Mouse (Mus musculus) CH12.LX (cell line): ENCODE data around the gene Lbp. TPM values are rescaled to one million over a fixed set of nuclear protein-coding genes. Genes with fewer than 3 reads are reported as not detected.

Experiments
- DNase-seq: peaks from one replicate; pipeline ENCODE4 v3.0.0-alpha.2; 2013; ENCODE audit errors: extremely low read depth
- H3K27ac ChIP-seq: 2 replicates; pipeline ENCODE4 v1.5.1; 2012; ENCODE audit warnings: low read depth, mild to moderate bottlenecking, control low read depth, moderate library complexity; ENCODE audit not compliant: insufficient read depth
- H3K27me3 ChIP-seq: replicated peaks from 2 replicates; pipeline ENCODE3; 2012; ENCODE audit warnings: inconsistent platforms
- H3K36me3 ChIP-seq, 2 experiments: replicated peaks in 1 of 2; 2 replicates each; pipeline versions ENCODE3 to v1.6.1; 2012; ENCODE audit warnings: inconsistent platforms in 1 of 2, low read length in 1 of 2, mild to moderate bottlenecking in 1 of 2, mixed read lengths in 1 of 2, moderate library complexity in 1 of 2; ENCODE audit not compliant: control insufficient read depth in 1 of 2, insufficient read depth in 1 of 2
- H3K4me1 ChIP-seq, 2 experiments: 2 replicates each; pipeline ENCODE4 v1.6.1; 2012; ENCODE audit warnings: inconsistent platforms in 1 of 2, moderate library complexity in 1 of 2; ENCODE audit not compliant: insufficient read depth in 2 of 2, control insufficient read depth in 1 of 2
- H3K4me2 ChIP-seq: 2 replicates; pipeline ENCODE4 v1.6.1; 2012; ENCODE audit warnings: low read depth, mild to moderate bottlenecking, control low read depth; ENCODE audit not compliant: poor library complexity, insufficient read depth, severe bottlenecking
- H3K4me3 ChIP-seq, 3 experiments: fragments of 150-350 bp in 1 of 3; sonication (generic) in 1 of 3; replicated peaks in 1 of 3; 2 replicates each; pipeline versions ENCODE3 to v1.5.1; 2011 to 2012; ENCODE audit warnings: low read depth in 2 of 3, low read length in 2 of 3, mild to moderate bottlenecking in 2 of 3, moderate library complexity in 2 of 3, control low read depth in 1 of 3, improper control_type of control experiment in 1 of 3, inconsistent platforms in 1 of 3, mixed read lengths in 1 of 3; ENCODE audit not compliant: poor library complexity in 1 of 3
- H3K79me2 ChIP-seq: replicated peaks from 2 replicates; pipeline ENCODE4 v1.6.1; 2012; ENCODE audit warnings: mild to moderate bottlenecking, moderate library complexity; ENCODE audit not compliant: control insufficient read depth, poor library complexity, insufficient read depth, severe bottlenecking; ENCODE audit errors: extremely low read depth
- H3K9ac ChIP-seq: 2 replicates; pipeline ENCODE4 v1.6.1; 2012; ENCODE audit warnings: low read depth, mild to moderate bottlenecking, control low read depth, moderate library complexity; ENCODE audit not compliant: insufficient read depth
- H3K9me3 ChIP-seq: replicated peaks from 2 replicates; pipeline ENCODE3; 2012; ENCODE audit warnings: low read length, inconsistent platforms, mixed read lengths
- CHD1 ChIP-seq: IDR thresholded peaks from 2 replicates; pipeline ENCODE4 v1.6.1; 2012; ENCODE audit warnings: low read depth, low read length, improper control_type of control experiment, inconsistent platforms
- CHD2 ChIP-seq: IDR thresholded peaks from 2 replicates; pipeline ENCODE4 v1.6.1; 2011; ENCODE audit warnings: low read length, improper control_type of control experiment
- CTCF ChIP-seq, 2 experiments: IDR thresholded peaks in 1 of 2; conservative IDR thresholded peaks in 1 of 2; 2 replicates each; pipeline ENCODE4 v1.5.1; 2011 to 2012; ENCODE audit warnings: low read depth in 2 of 2, low read length in 2 of 2, improper control_type of control experiment in 1 of 2, inconsistent platforms in 1 of 2, mild to moderate bottlenecking in 1 of 2, moderate library complexity in 1 of 2
- EP300 ChIP-seq: IDR thresholded peaks from 2 replicates; pipeline ENCODE4 v1.6.1; 2011; ENCODE audit warnings: low read length, improper control_type of control experiment
- ETS1 ChIP-seq: conservative IDR thresholded peaks from 2 replicates; pipeline ENCODE4 v1.6.1; 2012; ENCODE audit warnings: low read depth, mild to moderate bottlenecking, inconsistent platforms, low read length, improper control_type of control experiment, moderate library complexity
- GABPA ChIP-seq: IDR thresholded peaks from 2 replicates; pipeline ENCODE4 v1.6.1; 2012; ENCODE audit warnings: low read depth, low read length, improper control_type of control experiment, inconsistent platforms; ENCODE audit not compliant: insufficient replicate concordance
- KAT2A ChIP-seq: IDR thresholded peaks from 2 replicates; pipeline ENCODE4 v1.6.1; 2012; ENCODE audit warnings: low read length, improper control_type of control experiment, inconsistent platforms; ENCODE audit not compliant: insufficient replicate concordance
- MEF2A ChIP-seq: IDR thresholded peaks from 2 replicates; pipeline ENCODE4 v1.6.1; 2014; ENCODE audit warnings: low read depth, mild to moderate bottlenecking, inconsistent platforms, low read length, improper control_type of control experiment, borderline replicate concordance
- MYC ChIP-seq: IDR thresholded peaks from 2 replicates; pipeline ENCODE4 v1.6.1; 2011; ENCODE audit warnings: low read depth, mild to moderate bottlenecking, improper control_type of control experiment, low read length
- POLR2A ChIP-seq: IDR thresholded peaks from 2 replicates; pipeline ENCODE4 v1.6.1; 2011; ENCODE audit warnings: low read depth, mild to moderate bottlenecking, improper control_type of control experiment, low read length
- POLR2AphosphoS2 ChIP-seq: IDR thresholded peaks from 2 replicates; pipeline ENCODE4 v1.6.1; 2011; ENCODE audit warnings: low read depth, low read length, improper control_type of control experiment
- RAD21 ChIP-seq: IDR thresholded peaks from 2 replicates; pipeline ENCODE4 v1.6.1; 2011; ENCODE audit warnings: low read depth, mild to moderate bottlenecking, low read length, improper control_type of control experiment, moderate library complexity
- RCOR1 ChIP-seq: conservative IDR thresholded peaks from 2 replicates; pipeline ENCODE4 v1.6.1; 2012; ENCODE audit warnings: low read depth, mild to moderate bottlenecking, inconsistent platforms, low read length, improper control_type of control experiment
- SIN3A ChIP-seq: IDR thresholded peaks from 2 replicates; pipeline ENCODE4 v1.6.1; 2012; ENCODE audit warnings: low read length, improper control_type of control experiment, inconsistent platforms
- TBP ChIP-seq: conservative IDR thresholded peaks from 2 replicates; pipeline ENCODE4 v1.6.1; 2011; ENCODE audit warnings: low read depth, low read length, improper control_type of control experiment
- TCF12 ChIP-seq: IDR thresholded peaks from 2 replicates; pipeline ENCODE4 v1.6.1; 2014; ENCODE audit warnings: low read depth, mild to moderate bottlenecking, inconsistent platforms, low read length, improper control_type of control experiment
- UBTF ChIP-seq: IDR thresholded peaks from 2 replicates; pipeline ENCODE4 v1.6.1; 2012; ENCODE audit warnings: low read depth, mild to moderate bottlenecking, inconsistent platforms, low read length, improper control_type of control experiment, moderate library complexity
- USF1 ChIP-seq: IDR thresholded peaks from 2 replicates; pipeline ENCODE4 v1.6.1; 2014; ENCODE audit warnings: low read depth, mild to moderate bottlenecking, inconsistent platforms, low read length, improper control_type of control experiment
- ZC3H11A ChIP-seq: IDR thresholded peaks from 2 replicates; pipeline ENCODE4 v1.6.1; 2012; ENCODE audit warnings: low read depth, mild to moderate bottlenecking, inconsistent platforms, low read length, improper control_type of control experiment
- ZKSCAN1 ChIP-seq: IDR thresholded peaks from 2 replicates; pipeline ENCODE4 v1.6.1; 2012; ENCODE audit warnings: low read depth, inconsistent platforms, low read length, improper control_type of control experiment, borderline replicate concordance
- ZMIZ1 ChIP-seq: IDR thresholded peaks from 2 replicates; pipeline ENCODE4 v1.6.1; 2012; ENCODE audit warnings: low read depth, mild to moderate bottlenecking, inconsistent platforms, low read length, improper control_type of control experiment
- ZNF384 ChIP-seq: IDR thresholded peaks from 2 replicates; pipeline ENCODE4 v1.6.1; 2012; ENCODE audit warnings: low read depth, low read length, improper control_type of control experiment, inconsistent platforms
- dilution Hi-C: fragments of 300-500 bp; cut with MboI; formaldehyde crosslinking; loops from 2 replicates; pipeline ENCODE4 v1.14.3; 2020; ENCODE audit warnings: low sequenced_read_pairs; ENCODE audit not compliant: extremely low pct_unique_long_range_greater_than_20kb, extremely low pct_ligation_motif_present
- in situ Hi-C: fragments of 300-500 bp; cut with MboI; formaldehyde crosslinking; loops from 3 replicates; pipeline ENCODE4 v1.14.3; 2019; ENCODE audit warnings: low sequenced_read_pairs, low pct_ligation_motif_present, low pct_unique_long_range_greater_than_20kb, mixed read lengths
- polyA plus RNA-seq: library from polyadenylated mRNA; unstranded; fragments of >175 nt; gene quantifications from 2 replicates; pipeline ENCODE4 v1.2.1, GENCODE M21; 2012; ENCODE audit warnings: low read depth; ENCODE audit not compliant: insufficient read length
- total RNA-seq, 2 experiments: library from RNA; depleted of rRNA; stranded (reverse); fragments of 300-350 nt in 1 of 2; fragments of >200 nt in 1 of 2; gene quantifications; 2 replicates each; pipeline ENCODE4 v1.2.3; 2012 to 2014

Lbp gene
- total and polyA plus RNA-seq, 3 experiments = 0.04 to 0.27 TPM; not detected in 1

DNA sequence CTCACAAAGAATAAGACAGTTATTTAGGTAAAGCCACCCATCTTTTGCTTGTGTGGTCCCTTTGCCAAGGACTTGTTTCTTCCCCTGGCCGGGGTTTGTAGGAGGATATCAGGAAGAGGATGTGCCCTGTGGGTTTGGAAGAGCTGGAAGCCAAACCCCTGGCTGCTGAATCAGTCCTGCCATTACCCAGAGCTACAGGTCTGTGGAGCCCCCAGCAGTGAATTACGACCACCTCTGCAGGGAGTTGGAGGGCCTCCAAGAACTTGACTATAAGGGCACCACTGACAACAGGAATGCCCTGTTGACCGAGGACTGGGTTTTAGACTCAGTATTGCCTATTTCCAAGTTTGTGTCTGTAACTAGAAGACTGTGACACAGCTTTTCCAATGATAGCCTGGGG lies 7.1 kb upstream of the Lbp start:
- H3K79me2 ChIP-seq = no peaks in the 10 kb centered on the region
- H3K4me1 ChIP-seq = no peaks in the 10 kb centered on the region
- no peak for DNase-seq
- in situ Hi-C loops = no loop called here
- peaks cover 13% of the 10 kb centered on the region for H3K9me3 ChIP-seq
- no peak overlapping the region for H3K4me3 ChIP-seq
- H3K27ac ChIP-seq = no peak overlapping the region
- dilution Hi-C loops = no loop called here
- TF ChIP-seq CHD1 = no peak
- H3K36me3 ChIP-seq = no peaks in the 10 kb centered on the region
- H3K4me2 ChIP-seq = no peak overlapping the region
- no peak overlapping the region for H3K9ac ChIP-seq
- peaks cover 69% of the 10 kb centered on the region for H3K27me3 ChIP-seq

DNA sequence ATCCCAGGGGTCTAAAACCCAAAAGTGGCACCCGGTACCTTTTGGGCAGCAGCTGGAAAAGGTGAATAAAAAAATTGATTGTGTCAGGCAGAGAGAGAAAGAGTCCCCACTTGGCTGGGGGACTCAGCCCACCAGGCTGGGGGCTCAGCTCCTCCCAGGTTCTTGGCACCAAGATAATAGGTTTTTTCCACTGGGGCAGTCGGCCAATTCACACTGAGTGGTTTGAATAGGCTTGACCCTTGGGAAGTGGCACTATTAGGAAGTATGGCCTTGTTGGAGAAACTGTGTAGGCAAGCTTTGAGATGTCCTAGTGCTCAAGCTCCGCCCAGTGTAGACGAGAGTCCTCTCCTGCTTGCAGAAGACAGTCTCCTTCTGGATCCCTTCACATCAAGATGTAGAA lies 6.6 kb upstream of the Lbp start:
- Histone ChIP-seq H3K4me2 (no peak overlapping the region), H3K27ac (no peak overlapping the region), H3K27me3 (peaks cover 65% of the 10 kb centered on the region), H3K79me2 (no peaks in the 10 kb centered on the region), H3K9me3 (peaks cover 19% of the 10 kb centered on the region), H3K4me3 (no peak overlapping the region), H3K9ac (no peak overlapping the region), H3K4me1 (no peaks in the 10 kb centered on the region), H3K36me3 (no peaks in the 10 kb centered on the region)
- no peak for DNase-seq
- in situ Hi-C loops (no loop called here), dilution Hi-C loops (no loop called here)
- TF ChIP-seq POLR2A (no peak), GABPA (no peak), TCF12 (no peak), MEF2A (no peak), ETS1 (no peak), UBTF (no peak), TBP (no peak), RAD21 (no peak), SIN3A (no peak)

DNA sequence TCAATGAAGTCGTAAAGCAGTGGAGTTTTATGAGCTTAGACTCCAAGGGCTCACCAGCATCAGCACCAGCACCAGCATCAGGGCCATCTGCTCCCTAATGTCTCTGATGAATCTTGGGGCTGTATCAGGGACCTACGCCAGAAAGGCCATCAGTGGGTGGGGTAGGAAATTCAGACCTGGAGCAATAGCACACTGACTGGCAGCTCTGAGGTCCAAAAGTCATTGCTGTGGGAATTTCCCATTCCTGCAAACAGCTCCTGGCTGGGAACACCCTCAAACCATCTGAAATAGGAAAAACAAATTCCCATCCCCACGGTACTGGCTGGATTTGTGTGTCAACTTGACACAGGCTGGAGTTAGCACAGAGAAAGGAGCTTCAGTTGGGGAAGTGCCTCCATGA lies 3.5 kb upstream of the Lbp start:
- TF ChIP-seq RCOR1 (no peak), POLR2A (no peak), ZNF384 (no peak), TBP (no peak), ZKSCAN1 (no peak), CHD2 (no peak), USF1 (no peak), ZMIZ1 (no peak), KAT2A (no peak), POLR2AphosphoS2 (no peak), EP300 (no peak), CTCF (conservative IDR thresholded peaks at IDR 0.05 in 1 of 2, IDR thresholded peaks at IDR 0.05 in 1 of 2; ENCODE audit: low read depth in 2 of 2, low read length in 2 of 2) (no peak), MYC (no peak), TCF12 (no peak), CHD1 (no peak), ZC3H11A (no peak)
- peaks cover 7 to 11% of the 10 kb centered on the region in 2 experiments for H3K4me1 ChIP-seq
- no peak for DNase-seq
- dilution Hi-C loops = no loop called here
- H3K27me3 ChIP-seq = peaks cover 39% of the 10 kb centered on the region
- in situ Hi-C loops = no loop called here
- peaks cover 21% of the 10 kb centered on the region for H3K9me3 ChIP-seq
- H3K4me2 ChIP-seq = no peak overlapping the region
- no peak overlapping the region for H3K9ac ChIP-seq
- H3K36me3 ChIP-seq = no peaks in the 10 kb centered on the region
- no peak overlapping the region for H3K27ac ChIP-seq
- no peaks in the 10 kb centered on the region for H3K79me2 ChIP-seq
- no peak overlapping the region for H3K4me3 ChIP-seq
